Mouse (Mus musculus) cortical plate, adult 2 months (tissue): Measurements from ENCODE around the gene Pet117.

Experiments used
- CTCF ChIP-seq: fragments of 200-500 bp; IDR thresholded peaks from 2 replicates; pipeline ENCODE4 v1.5.1; 2011; ENCODE audit warnings: mild to moderate bottlenecking, control low read depth, low read length; ENCODE audit not compliant: insufficient read depth; ENCODE audit errors: extremely low read depth
- POLR2A ChIP-seq: fragments of 200-500 bp; IDR thresholded peaks from 2 replicates; pipeline ENCODE4 v1.6.1; 2011; ENCODE audit warnings: mild to moderate bottlenecking, low read length, control low read depth; ENCODE audit not compliant: insufficient read depth; ENCODE audit errors: extremely low read depth

- TF ChIP-seq CTCF: no peak
- no peak for TF ChIP-seq POLR2A
Measured at GRCm38 (mm10) chr2:144388416-144388815, 19.6 kb downstream of the Pet117 start.
